Mouse (Mus musculus): ENCODE results near the gene Krtap1-5. TPM values are rescaled to one million over a fixed set of nuclear protein-coding genes. Genes with fewer than 3 reads are reported as not detected.
"Not testable (repeated sequence)": the region's sequence is repeated elsewhere in the genome, so short reads cannot be mapped to it uniquely, and the experiment has no call there.

Krtap1-5 gene
- total RNA-seq (2021) = not detected
- long read RNA-seq, experiment 1, partial matches to known transcripts = 0 of 4 reads
- long read RNA-seq, experiment 1, other reads (novel, unspliced or antisense) = 0 of 4 reads
- long read RNA-seq, experiment 2 = 0 reads

DNA sequence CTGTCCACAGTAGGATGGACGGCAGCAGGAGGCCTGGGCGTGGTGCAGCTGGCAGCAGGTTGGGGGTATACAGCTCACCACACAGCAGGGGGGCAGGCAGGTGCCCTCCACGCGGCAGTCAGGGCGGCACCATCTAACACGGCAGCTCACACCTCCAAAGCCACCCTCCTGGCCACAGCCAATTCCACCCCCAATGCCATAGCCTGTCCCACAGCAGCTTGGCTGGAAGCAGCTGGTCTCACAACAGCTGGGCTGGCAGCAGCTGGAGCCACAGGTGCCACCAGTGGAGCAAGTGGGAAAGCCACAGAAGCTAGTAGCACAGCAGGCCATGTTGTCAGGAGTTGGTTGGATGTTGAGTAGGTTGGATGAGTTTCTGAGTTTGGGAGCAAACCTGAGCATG, at the start of gene Krtap1-5:
TSS of gene Krtap1-5 (minus strand) at position 381 of the 400 bp plus-strand sequence.
- no peak for DNase-seq (ENCODE audit: low spot score in 2 of 2)

GRCm38 (mm10) chr11:99628138-99628537, 47.3 kb upstream of the Krtap1-5 start, which contains the start of gene Krtap4-1:
Krtap4-1 (minus strand) TSS chr11:99628238.
- no peak for DNase-seq (ENCODE audit: low spot score in 2 of 2)

DNA sequence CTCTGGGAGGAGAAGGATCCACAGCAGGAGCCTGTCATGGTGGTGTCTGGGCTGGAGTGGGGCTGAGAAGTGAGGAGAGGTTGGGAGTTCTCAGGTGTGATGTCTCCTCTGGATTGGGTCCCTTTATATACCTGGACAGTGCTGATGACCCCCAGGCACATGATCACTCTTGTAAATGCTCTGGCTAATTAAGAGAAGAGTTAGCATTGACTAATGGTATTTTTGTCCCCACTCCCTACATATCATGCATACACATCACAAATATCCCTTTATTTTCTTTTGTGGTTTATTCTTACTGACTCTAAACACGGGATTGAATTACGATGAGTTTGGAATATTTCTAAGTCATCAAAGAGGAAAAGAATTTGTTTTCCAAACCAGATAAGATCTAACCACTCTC, 39.5 kb upstream of the Krtap1-5 start, which contains the start of gene Gm11562:
TSS of gene Gm11562 (minus strand) at position 101 of the 400 bp plus-strand sequence.
- no peak for DNase-seq (ENCODE audit: low spot score in 2 of 2)

DNA sequence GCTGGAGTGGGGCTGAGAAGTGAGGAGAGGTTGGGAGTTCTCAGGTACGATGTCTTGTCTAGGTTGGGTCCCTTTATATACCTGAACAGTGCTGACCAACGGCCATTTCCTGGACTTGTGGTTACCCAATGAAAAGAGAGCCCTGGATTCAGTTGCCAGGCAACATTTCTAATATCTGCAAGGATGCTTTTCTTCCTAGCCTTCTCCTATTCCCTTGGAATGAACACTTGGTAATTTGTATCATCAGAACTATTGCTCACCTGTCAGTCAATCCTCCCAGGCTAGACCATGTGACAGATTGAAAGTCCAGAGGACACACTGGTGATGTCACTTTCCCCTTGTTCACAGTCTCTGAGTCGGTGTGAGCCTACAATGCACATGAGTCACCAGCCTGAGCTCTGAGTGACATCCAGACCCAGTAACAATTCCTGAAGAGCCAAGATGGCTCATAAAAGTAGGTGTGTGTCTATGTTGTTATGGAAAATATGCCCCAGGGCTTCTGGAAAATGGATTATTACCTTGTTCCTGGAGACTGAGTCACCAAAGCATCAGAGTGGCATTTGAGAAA, 34.1 kb upstream of the Krtap1-5 start, which contains the start of gene Krtap2-4:
TSS of gene Krtap2-4 (minus strand) at position 51 of the 568 bp plus-strand sequence.
- no peak for DNase-seq (ENCODE audit: low spot score in 2 of 2)

- DNase-seq (ENCODE audit: low spot score in 2 of 2) = not testable (repeated sequence)
Observed at GRCm38 (mm10) chr11:99610089-99610488, 29.3 kb upstream of the Krtap1-5 start, which contains the start of gene Gm11937. Gm11937 (minus strand) TSS chr11:99610189.

GRCm38 (mm10) chr11:99609126-99609525, 28.3 kb upstream of the Krtap1-5 start:
- no peak for DNase-seq (ENCODE audit: low spot score in 2 of 2)

GRCm38 (mm10) chr11:99603208-99603607, 22.4 kb upstream of the Krtap1-5 start, which contains the start of gene Gm11938:
Gm11938 (minus strand) TSS chr11:99603308.
- not testable (repeated sequence) for DNase-seq (ENCODE audit: low spot score in 2 of 2)

- DNase-seq (ENCODE audit: low spot score in 2 of 2) = not testable (repeated sequence)
Observed at GRCm38 (mm10) chr11:99597742-99598141, 16.9 kb upstream of the Krtap1-5 start, which contains the start of gene Krtap9-3. Krtap9-3 (minus strand) TSS chr11:99598105.

DNA sequence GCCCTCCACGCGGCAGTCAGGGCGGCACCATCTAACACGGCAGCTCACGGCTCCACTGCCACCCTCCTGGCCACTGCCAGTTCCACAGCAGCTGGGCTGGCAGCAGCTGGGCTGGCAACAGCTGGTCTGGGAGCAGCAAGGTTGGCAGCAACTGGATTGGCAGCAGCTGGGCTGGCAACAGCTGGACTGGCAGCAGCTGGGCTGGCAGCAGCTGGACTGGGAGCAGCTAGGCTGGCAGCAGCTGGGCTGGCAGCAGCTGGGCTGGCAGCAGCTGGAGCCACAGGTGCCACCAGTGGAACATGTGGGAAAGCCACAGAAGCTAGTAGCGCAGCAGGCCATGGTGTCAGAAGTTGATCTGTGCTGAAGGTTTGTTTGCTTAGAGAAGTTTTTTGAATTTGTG, 10.2 kb upstream of the Krtap1-5 start, which contains the start of gene Krtap1-3:
TSS of gene Krtap1-3 (minus strand) at position 359 of the 400 bp plus-strand sequence.
- DNase-seq (ENCODE audit: low spot score in 2 of 2) = no peak

- no peak for DNase-seq (ENCODE audit: low spot score in 2 of 2)
Observed at GRCm38 (mm10) chr11:99585096-99585495, 4.3 kb upstream of the Krtap1-5 start.

DNA sequence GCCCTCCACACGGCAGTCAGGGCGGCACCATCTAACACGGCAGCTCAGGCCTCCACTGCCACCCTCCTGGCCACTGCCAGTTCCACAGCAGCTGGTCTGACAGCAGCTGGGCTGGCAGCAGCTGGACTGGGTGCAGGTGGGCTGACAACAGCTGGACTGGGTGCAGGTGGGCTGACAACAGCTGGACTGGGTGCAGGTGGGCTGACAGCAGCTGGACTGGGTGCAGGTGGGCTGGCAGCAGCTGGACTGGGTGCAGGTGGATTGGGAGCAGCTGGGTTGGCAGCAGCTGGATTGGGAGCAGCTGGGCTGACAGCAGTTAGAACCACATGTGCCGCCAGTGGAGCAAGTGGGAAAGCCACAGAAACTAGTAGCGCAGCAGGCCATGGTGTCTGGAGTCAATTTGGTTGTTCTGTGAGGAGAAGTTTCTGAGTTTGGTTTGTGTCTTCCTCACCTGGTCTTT, 2.5 kb upstream of the Krtap1-5 start, which contains the start of gene Krtap1-4:
TSS of gene Krtap1-4 (minus strand) at position 410 of the 460 bp plus-strand sequence.
- DNase-seq (ENCODE audit: low spot score in 2 of 2) = no peak

DNA sequence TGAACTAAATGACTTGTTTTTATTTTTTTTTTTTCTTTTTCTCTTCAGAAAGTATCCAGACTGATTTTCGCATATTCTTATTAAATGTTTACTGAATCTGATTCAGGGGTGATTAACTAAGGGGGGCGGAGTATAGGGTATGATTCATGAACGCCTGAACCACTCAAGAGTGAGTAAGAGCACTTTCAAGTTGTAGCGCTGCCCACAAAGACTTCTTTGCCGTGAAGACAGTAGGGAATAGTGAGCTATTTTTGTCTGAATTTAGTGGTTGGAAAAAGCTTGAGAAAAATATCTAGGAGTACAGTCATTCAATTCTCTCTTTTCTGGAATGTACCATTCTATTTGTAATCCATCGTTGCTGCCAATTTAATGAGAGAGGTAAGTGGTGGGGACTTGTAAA, 748 bp upstream of the Krtap1-5 start:
- DNase-seq (ENCODE audit: low spot score in 2 of 2) = no peak

DNA sequence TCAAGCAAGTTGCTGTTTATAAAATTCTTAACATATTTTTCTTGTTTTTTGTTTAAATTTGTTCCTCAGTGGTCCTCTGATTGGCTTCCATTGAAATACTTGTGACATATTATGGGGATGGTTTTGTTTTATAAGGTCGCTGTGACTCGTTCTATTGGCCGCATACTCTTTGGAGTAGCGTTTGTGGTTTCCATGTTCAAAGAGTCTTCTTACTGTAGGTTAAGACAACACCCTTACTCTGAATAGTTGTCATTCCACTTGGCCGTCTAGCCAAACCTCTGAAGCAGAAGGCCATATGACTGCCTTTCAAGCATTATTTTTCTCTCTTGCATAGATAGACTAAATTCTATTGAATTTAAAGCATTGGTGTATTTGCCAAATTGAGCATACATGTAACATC, 235 bp upstream of the Krtap1-5 start:
- no peak for DNase-seq (ENCODE audit: low spot score in 2 of 2)

DNA sequence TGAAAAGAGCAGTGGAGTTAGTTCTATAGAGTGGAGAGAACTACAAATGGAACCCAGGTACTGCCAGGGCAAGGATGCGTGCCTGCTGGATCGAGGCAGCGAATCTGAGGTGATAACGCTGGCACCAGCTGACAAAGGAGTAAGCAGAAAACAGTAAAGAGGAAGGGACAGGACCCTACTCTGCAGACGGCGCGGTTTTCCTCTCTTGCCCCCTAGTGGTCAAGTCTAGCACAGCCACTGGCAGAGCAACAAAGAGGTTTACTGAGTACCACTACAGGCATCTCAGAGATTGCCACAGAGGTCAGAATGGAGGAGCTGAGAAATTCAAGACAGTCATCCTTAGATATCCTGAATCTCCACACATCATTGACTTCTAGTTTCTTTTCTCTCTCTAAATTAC, 6.7 kb downstream of the Krtap1-5 start:
- peak; percentile 48 to 56 for DNase-seq (ENCODE audit: low spot score in 2 of 2)

GRCm38 (mm10) chr11:99573164-99573563, 7.7 kb downstream of the Krtap1-5 start:
- no peak for DNase-seq (ENCODE audit: low spot score in 2 of 2)

GRCm38 (mm10) chr11:99566530-99566929, 14.3 kb downstream of the Krtap1-5 start, which contains the start of gene Krtap3-1:
Krtap3-1 (minus strand) TSS chr11:99566630.
- no peak for DNase-seq (ENCODE audit: low spot score in 2 of 2)

DNA sequence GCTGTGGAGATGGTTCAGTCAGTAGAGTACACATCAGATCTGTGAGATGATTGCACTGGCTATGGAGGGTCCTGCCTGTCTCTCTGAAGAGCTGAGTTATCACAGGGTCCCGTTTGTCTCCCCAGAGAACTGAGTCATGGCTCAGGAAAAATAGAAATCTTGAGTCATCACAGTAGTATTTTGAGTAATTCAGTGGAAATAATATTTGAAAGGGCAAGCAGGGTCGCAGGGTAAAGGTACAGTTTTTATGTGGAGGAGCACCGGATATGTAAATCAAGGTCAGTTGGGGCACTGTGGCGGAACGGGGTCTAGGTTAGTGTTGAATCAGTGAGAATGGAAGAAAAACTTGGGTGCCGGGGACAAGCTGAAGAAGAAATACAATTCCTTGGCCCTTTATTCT, 18.2 kb downstream of the Krtap1-5 start:
- DNase-seq (ENCODE audit: low spot score in 2 of 2) = no peak

DNA sequence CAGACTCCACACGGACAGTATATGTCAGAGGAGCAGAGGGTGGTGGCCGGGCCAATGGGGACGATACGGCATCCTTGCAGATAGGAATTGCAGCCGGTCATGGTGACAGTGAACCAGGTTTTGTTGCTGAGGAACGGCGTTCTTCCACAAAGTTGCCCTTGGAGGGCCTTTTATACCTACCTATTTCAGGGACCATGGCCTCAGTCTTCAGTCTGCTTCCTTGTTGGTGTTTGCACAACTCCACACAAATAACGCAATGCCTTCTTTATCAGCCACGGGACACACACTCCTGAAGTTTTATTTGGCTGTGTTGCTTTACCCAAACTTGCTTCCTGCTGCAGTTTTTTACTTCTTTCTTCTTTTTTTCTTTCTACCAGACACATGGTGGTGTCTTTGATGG, 21.4 kb downstream of the Krtap1-5 start, which contains the start of gene Gm11939:
TSS of gene Gm11939 (minus strand) at position 101 of the 400 bp plus-strand sequence.
- DNase-seq (ENCODE audit: low spot score in 2 of 2) = no peak

GRCm38 (mm10) chr11:99557976-99558745, 22.7 kb downstream of the Krtap1-5 start:
- DNase-seq (ENCODE audit: low spot score in 2 of 2) = no peak

GRCm38 (mm10) chr11:99556753-99557152, 24.1 kb downstream of the Krtap1-5 start, which contains the start of gene Krtap3-2:
Krtap3-2 (minus strand) TSS chr11:99556853.
- DNase-seq (ENCODE audit: low spot score in 2 of 2) = no peak

- no peak for DNase-seq (ENCODE audit: low spot score in 2 of 2)
Observed at GRCm38 (mm10) chr11:99556195-99556594, 24.6 kb downstream of the Krtap1-5 start.
